Mouse (Mus musculus) limb, embryonic 13.5 days (tissue): ENCODE measurements around the gene Rps16. TPM values are rescaled to one million over a fixed set of nuclear protein-coding genes. Genes with fewer than 3 reads are reported as not detected.

Experiments used
- ATAC-seq: fragments of 200-750 bp; cut with Nextera tagmentation; 2 replicates; pipeline ENCODE4 v1.8.0; 2017; ENCODE audit warnings: low read depth, moderate number of reproducible peaks, moderate TSS enrichment; ENCODE audit not compliant: low FRiP score
- H3K27ac ChIP-seq: fragments of 300-500 bp; sonication (generic); 2 replicates; pipeline ENCODE4 v1.5.1; 2015; ENCODE audit warnings: inconsistent platforms, mild to moderate bottlenecking, moderate library complexity
- H3K27me3 ChIP-seq: fragments of 300-500 bp; sonication (generic); 2 replicates; pipeline ENCODE4 v1.6.1; 2015; ENCODE audit warnings: mild to moderate bottlenecking, inconsistent platforms
- H3K36me3 ChIP-seq: fragments of 300-500 bp; sonication (generic); 2 replicates; pipeline ENCODE4 v1.6.1; 2015; ENCODE audit warnings: inconsistent platforms, mild to moderate bottlenecking, moderate library complexity
- H3K4me1 ChIP-seq: fragments of 300-500 bp; sonication (generic); 2 replicates; pipeline ENCODE4 v1.6.1; 2015; ENCODE audit warnings: inconsistent platforms
- H3K4me2 ChIP-seq: fragments of 300-500 bp; sonication (generic); replicated peaks from 2 replicates; pipeline ENCODE4 v1.6.1; 2015; ENCODE audit warnings: inconsistent platforms, mild to moderate bottlenecking, moderate library complexity
- H3K4me3 ChIP-seq: fragments of 300-500 bp; sonication (generic); 2 replicates; pipeline ENCODE4 v1.5.1; 2015; ENCODE audit warnings: moderate library complexity, mild to moderate bottlenecking, inconsistent platforms
- H3K9ac ChIP-seq: fragments of 300-500 bp; sonication (generic); 2 replicates; pipeline ENCODE4 v1.6.1; 2015; ENCODE audit warnings: mild to moderate bottlenecking, inconsistent platforms
- H3K9me3 ChIP-seq: fragments of 300-500 bp; sonication (generic); 2 replicates; pipeline ENCODE4 v1.6.1; 2016; ENCODE audit warnings: inconsistent platforms
- WGBS: fragments of 180-500 bp; shearing (Covaris S2); methylation state at CpG from one replicate; pipeline ENCODE4 v1.1.7; 2015; 5-methylcytosine and 5-hydroxymethylcytosine counted together
- polyA plus RNA-seq: library from polyadenylated mRNA; unstranded; fragments of >200 nt; fragmentation: Nextera tagmentation; extraction: Ambion mirVana; gene quantifications from 2 replicates; pipeline ENCODE4 v1.2.1, GENCODE M21; 2015

The Rps16 gene
- polyA plus RNA-seq, 1 experiment from 2014 or later = 908 TPM

- Histone ChIP-seq H3K27me3 (no peaks in the 10 kb centered on the region), H3K4me2 (no peak overlapping the region), H3K4me3 (no peak overlapping the region), H3K27ac (no peak overlapping the region), H3K9me3 (no peaks in the 10 kb centered on the region), H3K9ac (no peak overlapping the region), H3K4me1 (peaks cover 44% of the 10 kb centered on the region), H3K36me3 (peaks cover 51% of the 10 kb centered on the region)
- ATAC-seq = no peak
- WGBS = 86% methylated on average over 3 of the region's 3 CpGs
Observed at GRCm38 (mm10) chr7:28354113-28354581, 3.7 kb downstream of the Rps16 start.

- H3K27me3 ChIP-seq = no peaks in the 10 kb centered on the region
- H3K36me3 ChIP-seq = peaks cover 55% of the 10 kb centered on the region
- no peak overlapping the region for H3K27ac ChIP-seq
- no peak for ATAC-seq
- 94% methylated on average over 3 of the region's 3 CpGs for WGBS
- H3K4me3 ChIP-seq = no peak overlapping the region
- H3K4me2 ChIP-seq = no peak overlapping the region
- no peak overlapping the region for H3K9ac ChIP-seq
- peaks cover 39% of the 10 kb centered on the region for H3K4me1 ChIP-seq
- H3K9me3 ChIP-seq = no peaks in the 10 kb centered on the region
Observed at GRCm38 (mm10) chr7:28354596-28354995, 4.1 kb downstream of the Rps16 start.

- H3K9ac ChIP-seq = no peak overlapping the region
- no peak for ATAC-seq
- 87% methylated on average over 3 of the region's 3 CpGs for WGBS
- no peak overlapping the region for H3K4me3 ChIP-seq
- H3K27ac ChIP-seq = no peak overlapping the region
- H3K36me3 ChIP-seq = peaks cover 61% of the 10 kb centered on the region
- no peak overlapping the region for H3K4me2 ChIP-seq
- peaks cover 35% of the 10 kb centered on the region for H3K4me1 ChIP-seq
- no peaks in the 10 kb centered on the region for H3K27me3 ChIP-seq
- no peaks in the 10 kb centered on the region for H3K9me3 ChIP-seq
Observed at GRCm38 (mm10) chr7:28355221-28355620, 4.8 kb downstream of the Rps16 start.

GRCm38 (mm10) chr7:28356981-28357380 lies 6.5 kb downstream of the Rps16 start:
- H3K27me3 ChIP-seq = no peaks in the 10 kb centered on the region
- H3K36me3 ChIP-seq = peaks cover 75% of the 10 kb centered on the region
- H3K9me3 ChIP-seq = no peaks in the 10 kb centered on the region
- no peak overlapping the region for H3K4me3 ChIP-seq
- WGBS = 1% methylated on average over 5 of the region's 5 CpGs
- H3K27ac ChIP-seq = peak overlapping the region; percentile 81
- ATAC-seq = peak; percentile 44
- H3K4me2 ChIP-seq = no peak overlapping the region
- peaks cover 27% of the 10 kb centered on the region for H3K4me1 ChIP-seq
- 0 out of 2 replicates have a peak overlapping the region, but pooled peaks have one; percentile 4 for H3K9ac ChIP-seq

GRCm38 (mm10) chr7:28357984-28358383 lies 7.5 kb downstream of the Rps16 start:
- H3K4me1 ChIP-seq = peaks cover 24% of the 10 kb centered on the region
- H3K9me3 ChIP-seq = no peaks in the 10 kb centered on the region
- peak overlapping the region; percentile 81 for H3K27ac ChIP-seq
- 4% methylated on average over 5 of the region's 5 CpGs for WGBS
- ATAC-seq = no peak
- H3K9ac ChIP-seq = peak overlapping the region; percentile 25; the same call in 1 of the 2 replicates
- no peak overlapping the region for H3K4me3 ChIP-seq
- H3K4me2 ChIP-seq = no peak overlapping the region
- peaks cover 75% of the 10 kb centered on the region for H3K36me3 ChIP-seq
- no peaks in the 10 kb centered on the region for H3K27me3 ChIP-seq

GRCm38 (mm10) chr7:28358431-28358830 lies 8.0 kb downstream of the Rps16 start:
- 63% methylated on average over 7 of the region's 7 CpGs for WGBS
- H3K27ac ChIP-seq = peak overlapping the region; percentile 81; the same call in 1 of the 2 replicates
- no peaks in the 10 kb centered on the region for H3K27me3 ChIP-seq
- H3K9me3 ChIP-seq = no peaks in the 10 kb centered on the region
- H3K4me1 ChIP-seq = peaks cover 24% of the 10 kb centered on the region
- H3K4me3 ChIP-seq = no peak overlapping the region
- no peak for ATAC-seq
- peaks cover 75% of the 10 kb centered on the region for H3K36me3 ChIP-seq
- no peak overlapping the region for H3K4me2 ChIP-seq
- peak overlapping the region; percentile 25; the same call in 1 of the 2 replicates for H3K9ac ChIP-seq

GRCm38 (mm10) chr7:28359854-28360253 lies 9.4 kb downstream of the Rps16 start:
- Histone ChIP-seq H3K27me3 (no peaks in the 10 kb centered on the region), H3K9ac (no peak overlapping the region), H3K9me3 (no peaks in the 10 kb centered on the region), H3K4me3 (no peak overlapping the region), H3K27ac (no peak overlapping the region), H3K4me1 (peaks cover 24% of the 10 kb centered on the region), H3K36me3 (peaks cover 76% of the 10 kb centered on the region), H3K4me2 (no peak overlapping the region)
- no peak for ATAC-seq
- WGBS = 95% methylated on average over 10 of the region's 10 CpGs

- 96% methylated on average over 6 of the region's 6 CpGs for WGBS
- no peaks in the 10 kb centered on the region for H3K27me3 ChIP-seq
- H3K4me2 ChIP-seq = no peak overlapping the region
- no peak for ATAC-seq
- no peak overlapping the region for H3K27ac ChIP-seq
- peaks cover 24% of the 10 kb centered on the region for H3K4me1 ChIP-seq
- peaks cover 76% of the 10 kb centered on the region for H3K36me3 ChIP-seq
- no peak overlapping the region for H3K4me3 ChIP-seq
- no peak overlapping the region for H3K9ac ChIP-seq
- no peaks in the 10 kb centered on the region for H3K9me3 ChIP-seq
Observed at GRCm38 (mm10) chr7:28360291-28360690, 9.8 kb downstream of the Rps16 start.

GRCm38 (mm10) chr7:28361647-28362341 lies 11.3 kb downstream of the Rps16 start:
- H3K36me3 ChIP-seq = peaks cover 88% of the 10 kb centered on the region
- no peak overlapping the region for H3K4me2 ChIP-seq
- H3K9me3 ChIP-seq = no peaks in the 10 kb centered on the region
- 96% methylated on average over 20 of the region's 20 CpGs for WGBS
- no peak overlapping the region for H3K27ac ChIP-seq
- no peaks in the 10 kb centered on the region for H3K27me3 ChIP-seq
- H3K9ac ChIP-seq = no peak overlapping the region
- no peak for ATAC-seq
- peaks cover 21% of the 10 kb centered on the region for H3K4me1 ChIP-seq
- no peak overlapping the region for H3K4me3 ChIP-seq

- Histone ChIP-seq H3K4me3 (no peak overlapping the region), H3K27me3 (no peaks in the 10 kb centered on the region), H3K9ac (no peak overlapping the region), H3K4me1 (peaks cover 13% of the 10 kb centered on the region), H3K4me2 (no peak overlapping the region), H3K9me3 (no peaks in the 10 kb centered on the region), H3K36me3 (peaks cover 96% of the 10 kb centered on the region), H3K27ac (no peak overlapping the region)
- ATAC-seq = no peak
- WGBS = 87% methylated on average over 16 of the region's 16 CpGs
Observed at GRCm38 (mm10) chr7:28362441-28363060, 12.1 kb downstream of the Rps16 start.

GRCm38 (mm10) chr7:28367663-28368275 lies 17.3 kb downstream of the Rps16 start:
- no peak for ATAC-seq
- peaks cover 24% of the 10 kb centered on the region for H3K4me1 ChIP-seq
- H3K27me3 ChIP-seq = no peaks in the 10 kb centered on the region
- H3K27ac ChIP-seq = no peak overlapping the region
- H3K36me3 ChIP-seq = peaks cover 76% of the 10 kb centered on the region
- H3K4me2 ChIP-seq = no peak overlapping the region
- 92% methylated on average over 16 of the region's 16 CpGs for WGBS
- no peak overlapping the region for H3K4me3 ChIP-seq
- no peaks in the 10 kb centered on the region for H3K9me3 ChIP-seq
- H3K9ac ChIP-seq = peak overlapping the region; percentile 45; the same call in 1 of the 2 replicates

GRCm38 (mm10) chr7:28368276-28368920 lies 17.9 kb downstream of the Rps16 start:
- H3K36me3 ChIP-seq = peaks cover 70% of the 10 kb centered on the region
- H3K9ac ChIP-seq = peak overlapping the region; percentile 45
- no peak for ATAC-seq

More at GRCm38 (mm10) chr7:28368276-28368920, 17.9 kb downstream of the Rps16 start:
- no peak overlapping the region for H3K4me2 ChIP-seq
- H3K4me1 ChIP-seq = peaks cover 24% of the 10 kb centered on the region
- H3K9me3 ChIP-seq = no peaks in the 10 kb centered on the region
- 92% methylated on average over 16 of the region's 16 CpGs for WGBS
- H3K4me3 ChIP-seq = no peak overlapping the region
- no peak overlapping the region for H3K27ac ChIP-seq
- H3K27me3 ChIP-seq = no peaks in the 10 kb centered on the region
